Comparison of ENCODE assay signal across 9 mouse cellular contexts in the genomic region with DNA sequence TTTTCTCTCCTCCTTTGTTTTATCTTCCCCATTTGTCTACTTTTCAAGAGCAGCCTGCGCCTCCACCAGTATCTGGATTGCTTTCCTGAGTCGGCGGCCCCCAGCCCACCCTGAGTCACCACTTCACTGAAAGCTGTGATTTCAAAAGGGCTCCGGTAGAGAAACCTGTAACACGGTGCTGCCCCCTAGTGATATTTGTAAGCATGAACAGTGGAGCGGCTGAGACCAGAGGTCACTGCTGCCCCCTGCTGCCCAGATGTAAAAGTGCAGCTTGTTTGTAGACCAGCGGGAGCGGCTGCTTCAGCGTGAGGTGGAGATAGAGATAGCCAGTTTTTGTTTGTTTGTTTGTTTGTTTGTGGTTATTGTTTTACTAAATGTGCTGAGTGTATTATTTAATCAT. TPM values are rescaled to one million over a fixed set of nuclear protein-coding genes. Genes with fewer than 3 reads are reported as not detected.
DNase-seq lines count a peak whose midpoint lies in the region; ATAC-seq and TF ChIP-seq lines count a peak whose summit lies in the region.
"Had no signal": no experiment of that assay in that cellular context is flagged by ENCODE, and none has a peak within 500 bp of the region (broad histone marks: within the 10 kb centered on the region; RNA-seq: fewer than 3 reads in every experiment).

No protein-coding gene starts in this region.

- H3K4me1 ChIP-seq in ES-E14 (ENCODE audit: control insufficient read depth in 2 of 2, insufficient read depth in 2 of 2, low read length in 2 of 2, poor library complexity in 1 of 2), result no peaks in the 10 kb centered on the region
- no peaks in the 10 kb centered on the region; the same call in 1 of the 2 replicates for H3K4me1 ChIP-seq in bone marrow, adult 2 months (ENCODE audit: control insufficient read depth, insufficient read depth, low read length)
- no peaks in the 10 kb centered on the region for H3K4me1 ChIP-seq in embryonic facial prominence, embryonic 14.5 days (ENCODE audit: control insufficient read depth, insufficient read depth, low read length)

- ATAC-seq in embryonic facial prominence, embryonic 14.5 days (ENCODE audit: low read depth), result peak; percentile 33; the same call in 1 of the 2 replicates

- no peak overlapping the region for H3K27ac ChIP-seq in ES-E14 (ENCODE audit: insufficient read depth, low read depth, low read length, poor library complexity, severe bottlenecking)
- H3K27ac ChIP-seq in bone marrow, adult 2 months (ENCODE audit: control insufficient read depth, insufficient read depth, low read depth, low read length, poor library complexity), result no peak overlapping the region
- H3K27ac ChIP-seq in embryonic facial prominence, embryonic 14.5 days (replicated peaks; ENCODE audit: low read depth, low read length), result no peak overlapping the region
- H3K27ac ChIP-seq: macrophage had no signal

- intact Hi-C loops in heart, postnatal 14 days (cut with DNase I), result loop anchor here (10.0 kb wide), 1 partner anchor 53 kb away; no protein-coding TSS in a partner anchor

- in situ Hi-C loops in ES-E14 (cut with MboI; ENCODE audit: low sequenced_read_pairs in 2 of 2, unreplicated experiment in 2 of 2), result no loop called here

- TF ChIP-seq POLR2A in bone marrow, adult 2 months (IDR thresholded peaks at IDR 0.05; ENCODE audit: borderline replicate concordance, control insufficient read depth, low read depth, low read length), result no peak

- 18% methylated on average over 9 of the region's 9 CpGs for WGBS in bone marrow, adult 2 months
- WGBS in embryonic facial prominence, embryonic 14.5 days, result 32% methylated on average over 9 of the region's 9 CpGs

- no peaks in the 10 kb centered on the region for H3K9me3 ChIP-seq in ES-E14 (ENCODE audit: control insufficient read depth, insufficient read depth, low read depth, low read length)
- H3K9me3 ChIP-seq in embryonic facial prominence, embryonic 14.5 days (ENCODE audit: control insufficient read depth, low read length), result no peaks in the 10 kb centered on the region

- peak; percentile 98 for TF ChIP-seq CTCF in bone marrow, adult 2 months (IDR thresholded peaks at IDR 0.05; ENCODE audit: control insufficient read depth, insufficient read depth, low read length)

- H3K9ac ChIP-seq in ES-E14 (ENCODE audit: insufficient read depth, low read depth, low read length, poor library complexity, severe bottlenecking), result no peak overlapping the region
- no peak overlapping the region for H3K9ac ChIP-seq in embryonic facial prominence, embryonic 14.5 days (ENCODE audit: low read depth, low read length)

- H3K4me3 ChIP-seq in ES-E14 (ENCODE audit: insufficient read depth in 1 of 2, low read depth in 1 of 2, low read length in 2 of 2, poor library complexity in 1 of 2, severe bottlenecking in 1 of 2), result no peak overlapping the region
- H3K4me3 ChIP-seq in bone marrow, adult 2 months (replicated peaks; ENCODE audit: control insufficient read depth, low read depth, low read length), result no peak overlapping the region
- H3K4me3 ChIP-seq in embryonic facial prominence, embryonic 14.5 days (ENCODE audit: low read depth, low read length), result no peak overlapping the region

- peak; percentile 50 for DNase-seq in ES-E14 (ENCODE audit: low read depth, low spot score)
- peak; percentile 85 for DNase-seq in embryonic facial prominence, embryonic 14.5 days (ENCODE audit: low spot score)
- peak; percentile 76 to 89 for DNase-seq in heart, postnatal 14 days
- DNase-seq in layer of hippocampus, postnatal 14 days (ENCODE audit: low spot score in 2 of 2), result peak; percentile 82 to 91
- peak; percentile 92 for DNase-seq in lung, postnatal 36 days
- peak; percentile 82 for DNase-seq in right cerebral cortex, adult 18-20 months
- peak; percentile 55 for DNase-seq in urinary bladder, adult 2 months (ENCODE audit: low spot score)

- H3K4me2 ChIP-seq in embryonic facial prominence, embryonic 14.5 days (ENCODE audit: low read depth, low read length), result no peak overlapping the region

- H3K27me3 ChIP-seq in embryonic facial prominence, embryonic 14.5 days (replicated peaks; ENCODE audit: control insufficient read depth, insufficient read depth, low read length), result no peaks in the 10 kb centered on the region

- no peaks in the 10 kb centered on the region for H3K36me3 ChIP-seq in ES-E14 (ENCODE audit: control insufficient read depth, insufficient read depth, low read length, poor library complexity, severe bottlenecking)
- H3K36me3 ChIP-seq in embryonic facial prominence, embryonic 14.5 days (ENCODE audit: control insufficient read depth, insufficient read depth, low read length), result no peaks in the 10 kb centered on the region

TF ChIP-seq in ES-E14, 5 proteins besides CTCF, POLR2A, EP300 and RAD21:
- TF ChIP-seq MAFK (IDR thresholded peaks at IDR 0.05; ENCODE audit: insufficient read depth, low read depth, low read length) (no peak), HCFC1 (IDR thresholded peaks at IDR 0.05; ENCODE audit: borderline replicate concordance, insufficient read depth, low read length) (0 out of 2 replicates have a peak, but pooled peaks have one; percentile 28), ZC3H11A (IDR thresholded peaks at IDR 0.05; ENCODE audit: borderline replicate concordance, low read depth, low read length) (peak; percentile 89)

RNA-seq across cellular contexts. Expression of a gene that starts 15.4 kb away (rescaled TPM):
- not detected in 2 replicates for total RNA-seq in ES-E14 (2012; rRNA removed)
- not detected in 2 replicates for polyA plus RNA-seq in bone marrow, adult 2 months (2011; ENCODE audit: insufficient read depth, insufficient read length, low replicate concordance, missing spikeins)
- polyA plus RNA-seq in embryonic facial prominence, embryonic 14.5 days (2014; fragmentation: Nextera tagmentation; extraction: Ambion mirVana), result not detected in 2 replicates
- total RNA-seq in heart, postnatal 14 days (2021), result not detected
- total RNA-seq in layer of hippocampus, postnatal 14 days (2021), result under 1 TPM in 1 of 2 experiments, not detected in 1; 0.23 TPM
- polyA plus RNA-seq in urinary bladder, adult 2 months (2012; rRNA removed), result not detected in 2 replicates
- polyA plus RNA-seq: macrophage had no signal

RNA-seq across cellular contexts. Expression of a gene that starts 17.4 kb away (rescaled TPM):
- 0.26 and 0.27 TPM in 2 replicates for total RNA-seq in ES-E14 (2012; rRNA removed)
- polyA plus RNA-seq in bone marrow, adult 2 months (2011; ENCODE audit: insufficient read depth, insufficient read length, low replicate concordance, missing spikeins), result 3.1 and 12.3 TPM in 2 replicates
- polyA plus RNA-seq in embryonic facial prominence, embryonic 14.5 days (2014; fragmentation: Nextera tagmentation; extraction: Ambion mirVana), result 1.0 and 3.0 TPM in 2 replicates
- total RNA-seq in heart, postnatal 14 days (2021), result under 1 TPM; 0.29 to 0.88 TPM
- total RNA-seq in layer of hippocampus, postnatal 14 days (2021), result not detected
- 9.2 and 11.2 TPM in 2 replicates for polyA plus RNA-seq in urinary bladder, adult 2 months (2012; rRNA removed)
- polyA plus RNA-seq: macrophage had no signal
